Mouse (Mus musculus) midbrain, postnatal 0 days (tissue): ENCODE data around the gene Lmx1a. TPM values are rescaled to one million over a fixed set of nuclear protein-coding genes. Genes with fewer than 3 reads are reported as not detected.

Experiments
- ATAC-seq: fragments of 200-750 bp; cut with Nextera tagmentation; 2 replicates; pipeline ENCODE4 v1.8.0; 2017; ENCODE audit warnings: moderate number of reproducible peaks, mild to moderate bottlenecking, moderate TSS enrichment, moderate library complexity; ENCODE audit not compliant: low FRiP score
- DNase-seq: peaks from one replicate; pipeline ENCODE4 v3.0.0-alpha.2; 2015; ENCODE audit warnings: low spot score
- H3K27ac ChIP-seq: fragments of 300-500 bp; sonication (generic); 2 replicates; pipeline ENCODE4 v1.5.1; 2014; ENCODE audit warnings: low read depth, mild to moderate bottlenecking, low read length, mixed read lengths
- H3K27me3 ChIP-seq: fragments of 300-500 bp; sonication (generic); 2 replicates; pipeline ENCODE4 v1.6.1; 2014; ENCODE audit warnings: low read length, control low read depth, mixed read lengths; ENCODE audit not compliant: insufficient read depth
- H3K36me3 ChIP-seq: fragments of 300-500 bp; sonication (generic); 2 replicates; pipeline ENCODE4 v1.6.1; 2014; ENCODE audit warnings: low read length, control low read depth, mixed read lengths; ENCODE audit not compliant: insufficient read depth
- H3K4me1 ChIP-seq: fragments of 300-500 bp; sonication (generic); 2 replicates; pipeline ENCODE4 v1.6.1; 2014; ENCODE audit warnings: mild to moderate bottlenecking, control low read depth, antibody characterized with exemption, low read length, mixed read lengths; ENCODE audit not compliant: insufficient read depth
- H3K4me2 ChIP-seq: fragments of 300-500 bp; sonication (generic); 2 replicates; pipeline ENCODE4 v1.6.1; 2014; ENCODE audit warnings: low read depth, mild to moderate bottlenecking, low read length, mixed read lengths; ENCODE audit not compliant: poor library complexity, severe bottlenecking
- H3K4me3 ChIP-seq: fragments of 300-500 bp; sonication (generic); 2 replicates; pipeline ENCODE4 v1.5.1; 2014; ENCODE audit warnings: low read depth, mild to moderate bottlenecking, low read length, moderate library complexity
- H3K9ac ChIP-seq: fragments of 300-500 bp; sonication (generic); replicated peaks from 2 replicates; pipeline ENCODE4 v1.6.1; 2014; ENCODE audit warnings: mild to moderate bottlenecking, low read length, moderate library complexity, mixed read lengths; ENCODE audit not compliant: poor library complexity, severe bottlenecking
- H3K9me3 ChIP-seq: fragments of 300-500 bp; sonication (generic); 2 replicates; pipeline ENCODE4 v1.6.1; 2016; ENCODE audit warnings: low read length, control low read depth
- CTCF ChIP-seq: IDR thresholded peaks from 2 replicates; pipeline ENCODE4 v1.5.1; 2016; ENCODE audit warnings: antibody characterized with exemption, mild to moderate bottlenecking
- WGBS: fragments of 180-500 bp; shearing (Covaris S2); extraction: QIAGEN DNeasy Blood & Tissue Kit; methylation state at CpG from one replicate; pipeline ENCODE4 v1.1.7; 2014; 5-methylcytosine and 5-hydroxymethylcytosine counted together
- polyA plus RNA-seq: library from polyadenylated mRNA; unstranded; fragments of >200 nt; fragmentation: Nextera tagmentation; extraction: Ambion mirVana; gene quantifications from 2 replicates; pipeline ENCODE4 v1.2.1, GENCODE M21; 2015
- total RNA-seq: library from RNA; depleted of rRNA; stranded (reverse); fragments of >200 nt; gene quantifications from 2 replicates; pipeline ENCODE4 v1.2.3, GENCODE M21; 2014

The Lmx1a gene
- total and polyA plus RNA-seq, 2 experiments from 2014 or later: 3.2 to 6.3 TPM

- H3K9ac ChIP-seq: no peak overlapping the region
- H3K4me3 ChIP-seq: no peak overlapping the region
- H3K4me1 ChIP-seq: no peaks in the 10 kb centered on the region
- H3K27ac ChIP-seq: no peak overlapping the region
- TF ChIP-seq CTCF: no peak
- ATAC-seq (no peak), DNase-seq (no peak)
- WGBS: 13% methylated on average over 7 of the region's 7 CpGs
- H3K9me3 ChIP-seq: no peaks in the 10 kb centered on the region
- H3K27me3 ChIP-seq: peaks cover 36% of the 10 kb centered on the region
- H3K36me3 ChIP-seq: no peaks in the 10 kb centered on the region
- H3K4me2 ChIP-seq: no peak overlapping the region
Measured at GRCm38 (mm10) chr1:167700221-167700620, 11.2 kb downstream of the Lmx1a start.

- WGBS: 77% methylated on average over 7 of the region's 7 CpGs
- Histone ChIP-seq H3K36me3 (no peaks in the 10 kb centered on the region), H3K4me1 (no peaks in the 10 kb centered on the region), H3K27me3 (peaks cover 4% of the 10 kb centered on the region; the same call in 1 of the 2 replicates), H3K9me3 (no peaks in the 10 kb centered on the region), H3K4me3 (no peak overlapping the region), H3K27ac (no peak overlapping the region), H3K4me2 (no peak overlapping the region), H3K9ac (no peak overlapping the region)
- no peak for DNase-seq
- peak; percentile 52 for TF ChIP-seq CTCF
- no peak for ATAC-seq
Measured at GRCm38 (mm10) chr1:167705527-167705926, 16.5 kb downstream of the Lmx1a start.

DNA sequence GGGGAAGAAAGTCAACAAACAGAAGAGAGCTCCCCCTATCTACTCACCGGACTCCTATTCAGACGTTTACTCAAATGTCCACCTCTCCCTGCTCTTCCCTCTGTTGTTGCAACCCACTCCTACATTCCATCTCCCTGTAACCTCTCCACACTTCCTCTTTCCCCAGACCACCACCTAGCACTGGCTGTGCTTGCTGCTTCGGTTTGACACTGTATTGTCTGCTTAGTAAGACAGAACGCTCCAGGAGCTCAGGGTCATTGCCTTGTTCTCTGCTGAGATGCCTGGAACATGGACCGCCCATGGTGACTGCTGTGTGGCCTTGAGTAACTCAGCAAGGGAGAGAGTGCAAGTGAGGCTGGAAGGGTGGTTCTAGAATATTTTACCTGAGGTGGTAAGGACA lies 19.7 kb downstream of the Lmx1a start:
- 0 out of 2 replicates have a peak, but pooled peaks cover 3% of the 10 kb centered on the region for H3K9me3 ChIP-seq
- DNase-seq (no peak), ATAC-seq (no peak)
- H3K27ac ChIP-seq: no peak overlapping the region
- no peak overlapping the region for H3K4me2 ChIP-seq
- TF ChIP-seq CTCF: no peak
- peaks cover 4% of the 10 kb centered on the region; the same call in 1 of the 2 replicates for H3K27me3 ChIP-seq
- H3K9ac ChIP-seq: no peak overlapping the region
- H3K4me1 ChIP-seq: no peaks in the 10 kb centered on the region
- no peak overlapping the region for H3K4me3 ChIP-seq
- H3K36me3 ChIP-seq: no peaks in the 10 kb centered on the region
- WGBS: 64% methylated on average over 5 of the region's 5 CpGs

GRCm38 (mm10) chr1:167715730-167716341 lies 26.8 kb downstream of the Lmx1a start:
- Histone ChIP-seq H3K4me2 (no peak overlapping the region), H3K27me3 (no peaks in the 10 kb centered on the region), H3K4me1 (peaks cover 4% of the 10 kb centered on the region; the same call in 1 of the 2 replicates), H3K9ac (no peak overlapping the region), H3K36me3 (no peaks in the 10 kb centered on the region), H3K9me3 (0 out of 2 replicates have a peak, but pooled peaks cover 3% of the 10 kb centered on the region), H3K27ac (no peak overlapping the region), H3K4me3 (no peak overlapping the region)
- no peak for DNase-seq
- WGBS: 30% methylated on average over 6 of the region's 6 CpGs
- ATAC-seq: no peak
- TF ChIP-seq CTCF: no peak

DNA sequence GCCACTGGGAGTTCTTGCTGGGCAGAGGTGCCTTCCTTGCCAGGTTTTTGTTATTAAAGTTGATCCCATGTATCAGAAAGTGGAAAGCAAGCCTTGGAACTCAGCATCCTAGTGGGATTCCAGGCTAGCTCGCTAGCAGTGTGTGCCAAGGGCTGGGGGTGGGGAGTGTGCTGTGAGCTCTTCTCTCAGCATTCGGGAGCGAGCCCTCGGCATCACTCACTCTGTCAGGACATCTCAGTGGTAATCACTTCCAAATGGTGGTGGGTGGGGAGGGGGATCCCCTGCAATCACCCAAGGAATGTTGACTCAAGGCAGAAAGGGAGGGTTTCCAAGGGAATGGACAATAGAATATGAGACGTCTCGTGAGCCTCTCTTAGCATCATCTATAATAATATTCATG lies 45.4 kb downstream of the Lmx1a start:
- WGBS: 15% methylated on average over 6 of the region's 6 CpGs
- H3K4me1 ChIP-seq: no peaks in the 10 kb centered on the region
- H3K27ac ChIP-seq: no peak overlapping the region
- no peak for DNase-seq
- H3K4me3 ChIP-seq: no peak overlapping the region
- no peak overlapping the region for H3K4me2 ChIP-seq
- no peaks in the 10 kb centered on the region for H3K36me3 ChIP-seq
- no peaks in the 10 kb centered on the region for H3K9me3 ChIP-seq
- no peak overlapping the region for H3K9ac ChIP-seq
- H3K27me3 ChIP-seq: no peaks in the 10 kb centered on the region
- ATAC-seq: no peak
- no peak for TF ChIP-seq CTCF

GRCm38 (mm10) chr1:167736793-167737192 lies 47.8 kb downstream of the Lmx1a start:
- no peaks in the 10 kb centered on the region for H3K36me3 ChIP-seq
- H3K9me3 ChIP-seq: no peaks in the 10 kb centered on the region
- no peaks in the 10 kb centered on the region for H3K27me3 ChIP-seq
- H3K4me2 ChIP-seq: no peak overlapping the region
- H3K27ac ChIP-seq: no peak overlapping the region
- no peaks in the 10 kb centered on the region for H3K4me1 ChIP-seq
- H3K4me3 ChIP-seq: no peak overlapping the region
- H3K9ac ChIP-seq: no peak overlapping the region
- 76% methylated on average over 3 of the region's 3 CpGs for WGBS
- DNase-seq: peak; percentile 36
- no peak for ATAC-seq
- TF ChIP-seq CTCF: no peak
